Mouse (Mus musculus): Measurements from ENCODE around the gene Marveld1.

GRCm38 (mm10) chr19:42148569-42148860 is 1.3 kb downstream of the Marveld1 start:
- TF ChIP-seq CTCF (IDR thresholded peaks at IDR 0.05; ENCODE audit: extremely low read depth, insufficient read depth, insufficient read length, insufficient replicate concordance) (no peak), POLR2A (IDR thresholded peaks at IDR 0.05; ENCODE audit: low read depth, low read length) (no peak)
